Mouse (Mus musculus): Measurements from ENCODE around the gene Tbc1d21. TPM values are rescaled to one million over a fixed set of nuclear protein-coding genes. Genes with fewer than 3 reads are reported as not detected.

Tbc1d21 gene
- total RNA-seq, 2 experiments from 2014 or later, result not detected

Other genes with a start within 250 kb of the Tbc1d21 start
- gene Islr, start 166.1 kb downstream of the Tbc1d21 start, total RNA-seq (2021), result 10 to 100 TPM; 52.4 to 54.4 TPM
- gene Islr2, start 166.1 kb downstream of the Tbc1d21 start, total RNA-seq (2021), result 1 to 10 TPM; 2.5 to 4.5 TPM
- 10 to 100 TPM; 12.4 to 13.0 TPM for gene Pml, start 120.7 kb downstream of the Tbc1d21 start, total RNA-seq (2021)
- gene Stoml1, start 117.3 kb downstream of the Tbc1d21 start, total RNA-seq (2021), result 10 to 100 TPM; 15.5 to 15.6 TPM
- gene Loxl1, start 57.3 kb downstream of the Tbc1d21 start, total RNA-seq (2021), result 10 to 100 TPM; 83.7 to 86.7 TPM
- gene Insyn1, start 118.1 kb upstream of the Tbc1d21 start, total RNA-seq (2021), result 10 to 100 TPM; 11.0 to 11.4 TPM
- 10 to 100 TPM; 29.8 to 30.6 TPM for gene Cd276, start 185.0 kb upstream of the Tbc1d21 start, total RNA-seq (2021)
- 100 to 1,000 TPM; 186 to 201 TPM for gene Nptn, start 211.8 kb upstream of the Tbc1d21 start, total RNA-seq (2021)

Data from heart, postnatal 10 days (tissue).